Mouse (Mus musculus): ENCODE results near the gene Acat2. TPM values are rescaled to one million over a fixed set of nuclear protein-coding genes. Genes with fewer than 3 reads are reported as not detected.
"Not testable (repeated sequence)": the region's sequence is repeated elsewhere in the genome, so short reads cannot be mapped to it uniquely, and the experiment has no call there.

Gene Acat2
- polyA plus RNA-seq, 1 experiment from 2014 or later, result 216 TPM

- ATAC-seq (ENCODE audit: low FRiP score), result peak; percentile 54; the same call in 1 of the 2 replicates
- Histone ChIP-seq H3K36me3 (replicated peaks; ENCODE audit: control insufficient read depth, insufficient read depth) (peaks cover 36% of the 10 kb centered on the region), H3K27ac (no peak within 1 kb of the TSS), H3K9me3 (ENCODE audit: control insufficient read depth, low read length) (no peaks in the 10 kb centered on the region), H3K27me3 (ENCODE audit: control insufficient read depth, insufficient read depth, low read length) (no peaks in the 10 kb centered on the region), H3K4me3 (replicated peaks; ENCODE audit: low read length) (0 out of 2 replicates have a peak within 1 kb of the TSS, but pooled peaks have one; percentile 5), H3K4me1 (replicated peaks; ENCODE audit: control insufficient read depth, insufficient read depth, low read length) (no peaks in the 10 kb centered on the region; the same call in 1 of the 2 replicates), H3K4me2 (replicated peaks) (peak within 1 kb of the TSS; percentile 43), H3K9ac (no peak within 1 kb of the TSS)
- 17% methylated on average over 26 of the region's 27 CpGs for WGBS
- no peak for DNase-seq (ENCODE audit: low spot score)
Measured at GRCm38 (mm10) chr17:12940151-12940805, 20.3 kb downstream of the Acat2 start, which contains the start of gene Acat3. Acat3 (minus strand) TSS chr17:12940600.

GRCm38 (mm10) chr17:12939377-12940148 lies 21.0 kb downstream of the Acat2 start:
- not testable (repeated sequence) for H3K27ac ChIP-seq; H3K9ac ChIP-seq; DNase-seq (ENCODE audit: low spot score); H3K4me1 ChIP-seq (replicated peaks; ENCODE audit: control insufficient read depth, insufficient read depth, low read length); H3K27me3 ChIP-seq (ENCODE audit: control insufficient read depth, insufficient read depth, low read length); H3K9me3 ChIP-seq (ENCODE audit: control insufficient read depth, low read length)
- Histone ChIP-seq H3K36me3 (replicated peaks; ENCODE audit: control insufficient read depth, insufficient read depth) (peaks cover 29% of the 10 kb centered on the region), H3K4me2 (replicated peaks) (peak overlapping the region; percentile 43), H3K4me3 (replicated peaks; ENCODE audit: low read length) (0 out of 2 replicates have a peak overlapping the region, but pooled peaks have one; percentile 5)
- peak; percentile 60; the same call in 1 of the 2 replicates for ATAC-seq (ENCODE audit: low FRiP score)
- WGBS, result 38% methylated on average over 2 of the region's 12 CpGs

- Histone ChIP-seq H3K36me3 (replicated peaks; ENCODE audit: control insufficient read depth, insufficient read depth) (peaks cover 15% of the 10 kb centered on the region), H3K27me3 (ENCODE audit: control insufficient read depth, insufficient read depth, low read length) (no peaks in the 10 kb centered on the region), H3K4me1 (replicated peaks; ENCODE audit: control insufficient read depth, insufficient read depth, low read length) (no peaks in the 10 kb centered on the region; the same call in 1 of the 2 replicates), H3K27ac (no peak overlapping the region), H3K4me3 (replicated peaks; ENCODE audit: low read length) (no peak overlapping the region), H3K9ac (no peak overlapping the region), H3K4me2 (replicated peaks) (no peak overlapping the region), H3K9me3 (ENCODE audit: control insufficient read depth, low read length) (no peaks in the 10 kb centered on the region)
- DNase-seq (ENCODE audit: low spot score) (no peak), ATAC-seq (ENCODE audit: low FRiP score) (no peak)
- 39% methylated on average over 2 of the region's 2 CpGs for WGBS
Measured at GRCm38 (mm10) chr17:12938077-12938476, 22.5 kb downstream of the Acat2 start.

GRCm38 (mm10) chr17:12937412-12937970 lies 23.1 kb downstream of the Acat2 start:
- Histone ChIP-seq H3K27ac (no peak overlapping the region), H3K4me2 (replicated peaks) (no peak overlapping the region), H3K4me3 (replicated peaks; ENCODE audit: low read length) (no peak overlapping the region), H3K27me3 (ENCODE audit: control insufficient read depth, insufficient read depth, low read length) (no peaks in the 10 kb centered on the region), H3K9ac (no peak overlapping the region), H3K4me1 (replicated peaks; ENCODE audit: control insufficient read depth, insufficient read depth, low read length) (no peaks in the 10 kb centered on the region; the same call in 1 of the 2 replicates), H3K36me3 (replicated peaks; ENCODE audit: control insufficient read depth, insufficient read depth) (peaks cover 9% of the 10 kb centered on the region; the same call in 1 of the 2 replicates), H3K9me3 (ENCODE audit: control insufficient read depth, low read length) (no peaks in the 10 kb centered on the region)
- DNase-seq (ENCODE audit: low spot score), result no peak
- ATAC-seq (ENCODE audit: low FRiP score), result no peak
- 81% methylated on average over 2 of the region's 2 CpGs for WGBS

GRCm38 (mm10) chr17:12935719-12936118 lies 24.8 kb downstream of the Acat2 start:
- Histone ChIP-seq H3K36me3 (replicated peaks; ENCODE audit: control insufficient read depth, insufficient read depth) (no peaks in the 10 kb centered on the region), H3K9me3 (ENCODE audit: control insufficient read depth, low read length) (no peaks in the 10 kb centered on the region), H3K27ac (no peak overlapping the region), H3K9ac (no peak overlapping the region), H3K4me3 (replicated peaks; ENCODE audit: low read length) (no peak overlapping the region), H3K27me3 (ENCODE audit: control insufficient read depth, insufficient read depth, low read length) (no peaks in the 10 kb centered on the region), H3K4me1 (replicated peaks; ENCODE audit: control insufficient read depth, insufficient read depth, low read length) (no peaks in the 10 kb centered on the region; the same call in 1 of the 2 replicates), H3K4me2 (replicated peaks) (no peak overlapping the region)
- WGBS, result 72% methylated on average over 4 of the region's 4 CpGs
- ATAC-seq (ENCODE audit: low FRiP score) (no peak), DNase-seq (ENCODE audit: low spot score) (no peak)

- 92% methylated on average over 5 of the region's 5 CpGs for WGBS
- not testable (repeated sequence) for H3K36me3 ChIP-seq (replicated peaks; ENCODE audit: control insufficient read depth, insufficient read depth); H3K27ac ChIP-seq; H3K9me3 ChIP-seq (ENCODE audit: control insufficient read depth, low read length); H3K27me3 ChIP-seq (ENCODE audit: control insufficient read depth, insufficient read depth, low read length); DNase-seq (ENCODE audit: low spot score); H3K4me2 ChIP-seq (replicated peaks); H3K4me3 ChIP-seq (replicated peaks; ENCODE audit: low read length); H3K9ac ChIP-seq; H3K4me1 ChIP-seq (replicated peaks; ENCODE audit: control insufficient read depth, insufficient read depth, low read length); ATAC-seq (ENCODE audit: low FRiP score)
Measured at GRCm38 (mm10) chr17:12931576-12931975, 29.0 kb downstream of the Acat2 start.

- no peak for DNase-seq (ENCODE audit: low spot score)
- H3K4me2 ChIP-seq (replicated peaks), result no peak overlapping the region
- H3K4me1 ChIP-seq (replicated peaks; ENCODE audit: control insufficient read depth, insufficient read depth, low read length), result no peaks in the 10 kb centered on the region
- H3K27me3 ChIP-seq (ENCODE audit: control insufficient read depth, insufficient read depth, low read length), result no peaks in the 10 kb centered on the region
- no peak for ATAC-seq (ENCODE audit: low FRiP score)
- H3K9ac ChIP-seq, result no peak overlapping the region
- H3K36me3 ChIP-seq (replicated peaks; ENCODE audit: control insufficient read depth, insufficient read depth), result peaks cover 63% of the 10 kb centered on the region
- H3K9me3 ChIP-seq (ENCODE audit: control insufficient read depth, low read length), result no peaks in the 10 kb centered on the region
- H3K4me3 ChIP-seq (replicated peaks; ENCODE audit: low read length), result no peak overlapping the region
- 90% methylated on average over 8 of the region's 8 CpGs for whole genome bisulfite sequencing
- H3K27ac ChIP-seq, result no peak overlapping the region
Measured at GRCm38 (mm10) chr17:12925703-12926180, 34.8 kb downstream of the Acat2 start.

- Histone ChIP-seq H3K9ac (no peak overlapping the region), H3K9me3 (ENCODE audit: control insufficient read depth, low read length) (no peaks in the 10 kb centered on the region), H3K36me3 (replicated peaks; ENCODE audit: control insufficient read depth, insufficient read depth) (peaks cover 70% of the 10 kb centered on the region), H3K4me2 (replicated peaks) (no peak overlapping the region), H3K4me3 (replicated peaks; ENCODE audit: low read length) (no peak overlapping the region), H3K27me3 (ENCODE audit: control insufficient read depth, insufficient read depth, low read length) (no peaks in the 10 kb centered on the region), H3K27ac (no peak overlapping the region), H3K4me1 (replicated peaks; ENCODE audit: control insufficient read depth, insufficient read depth, low read length) (no peaks in the 10 kb centered on the region)
- DNase-seq (ENCODE audit: low spot score) (no peak), ATAC-seq (ENCODE audit: low FRiP score) (no peak)
- WGBS, result 90% methylated on average over 3 of the region's 3 CpGs
Measured at GRCm38 (mm10) chr17:12925001-12925400, 35.5 kb downstream of the Acat2 start.

- no peaks in the 10 kb centered on the region for H3K9me3 ChIP-seq (ENCODE audit: control insufficient read depth, low read length)
- peaks cover 78% of the 10 kb centered on the region for H3K36me3 ChIP-seq (replicated peaks; ENCODE audit: control insufficient read depth, insufficient read depth)
- WGBS, result 97% methylated on average over 1 of the region's 1 CpGs
- H3K4me2 ChIP-seq (replicated peaks), result no peak overlapping the region
- peaks cover 12% of the 10 kb centered on the region for H3K4me1 ChIP-seq (replicated peaks; ENCODE audit: control insufficient read depth, insufficient read depth, low read length)
- no peaks in the 10 kb centered on the region for H3K27me3 ChIP-seq (ENCODE audit: control insufficient read depth, insufficient read depth, low read length)
- DNase-seq (ENCODE audit: low spot score) (no peak), ATAC-seq (ENCODE audit: low FRiP score) (no peak)
- H3K27ac ChIP-seq, result no peak overlapping the region
- H3K9ac ChIP-seq, result no peak overlapping the region
- H3K4me3 ChIP-seq (replicated peaks; ENCODE audit: low read length), result no peak overlapping the region
Measured at GRCm38 (mm10) chr17:12921073-12921472, 39.5 kb downstream of the Acat2 start.

All from hindbrain, embryonic 14.5 days (tissue).